Mouse (Mus musculus) spleen, postnatal 10 days (tissue): Measurements from ENCODE around the gene Spred2.
A peak's percentile ranks its signal among the peaks of the same experiment; 100 is the strongest.

ENCODE experiments used
- DNase-seq, 2 experiments: peaks; one replicate each; pipeline ENCODE4 v3.0.0; 2021 to 2022; ENCODE audit warnings: low spot score in 2 of 2

Spred2 gene

GRCm38 (mm10) chr11:19923888-19924756 lies at the start of gene Spred2:
TSS of gene Spred2 (plus strand) at chr11:19924375.
- peak; percentile 62 to 82 for DNase-seq

GRCm38 (mm10) chr11:19875551-19875950 lies 48.6 kb upstream of the Spred2 start:
- DNase-seq = no peak

- DNase-seq = no peak
Observed at GRCm38 (mm10) chr11:19875964-19876363, 48.2 kb upstream of the Spred2 start.

GRCm38 (mm10) chr11:19877239-19877915 lies 46.8 kb upstream of the Spred2 start:
- DNase-seq = no peak

- DNase-seq = no peak
Observed at GRCm38 (mm10) chr11:19881342-19881741, 42.8 kb upstream of the Spred2 start.

- DNase-seq = no peak
Observed at GRCm38 (mm10) chr11:19890700-19891406, 33.3 kb upstream of the Spred2 start.

- no peak for DNase-seq
Observed at GRCm38 (mm10) chr11:19893233-19893632, 30.9 kb upstream of the Spred2 start.

- DNase-seq = no peak
Observed at GRCm38 (mm10) chr11:19899621-19900020, 24.6 kb upstream of the Spred2 start.

GRCm38 (mm10) chr11:19900712-19901111 lies 23.5 kb upstream of the Spred2 start:
- no peak for DNase-seq

- no peak for DNase-seq
Observed at GRCm38 (mm10) chr11:19911216-19911615, 13.0 kb upstream of the Spred2 start.

- DNase-seq = no peak
Observed at GRCm38 (mm10) chr11:19912179-19912578, 12.0 kb upstream of the Spred2 start.

- DNase-seq = peak in 1 of 2 experiments; percentile 32
Observed at GRCm38 (mm10) chr11:19912661-19913060, 11.5 kb upstream of the Spred2 start.

GRCm38 (mm10) chr11:19913761-19914160 lies 10.4 kb upstream of the Spred2 start:
- DNase-seq = no peak

GRCm38 (mm10) chr11:19917381-19918245 lies 6.6 kb upstream of the Spred2 start:
- no peak for DNase-seq

- DNase-seq = no peak
Observed at GRCm38 (mm10) chr11:19918246-19918540, 6.0 kb upstream of the Spred2 start.

GRCm38 (mm10) chr11:19919460-19919784 lies 4.8 kb upstream of the Spred2 start:
- DNase-seq = peak in 1 of 2 experiments; percentile 27

- peak; percentile 68 to 84 for DNase-seq
Observed at GRCm38 (mm10) chr11:19919785-19920671, 4.1 kb upstream of the Spred2 start.

GRCm38 (mm10) chr11:19921723-19922122 lies 2.5 kb upstream of the Spred2 start:
- DNase-seq = no peak

- no peak for DNase-seq
Observed at GRCm38 (mm10) chr11:19922208-19922607, 2.0 kb upstream of the Spred2 start.

- peak; percentile 51 to 69 for DNase-seq
Observed at GRCm38 (mm10) chr11:19924757-19925148, 578 bp downstream of the Spred2 start.
